ENCODE assay signal across 25 mouse cellular contexts in genomic region chr9:47506876-47507275, GRCm38 (mm10). TPM values are rescaled to one million over a fixed set of nuclear protein-coding genes. Genes with fewer than 3 reads are reported as not detected.
A peak's percentile ranks its signal among the peaks of the same experiment; 100 is the strongest.
DNase-seq lines count a peak whose midpoint lies in the region; ATAC-seq lines count a peak whose summit lies in the region.
"Had no signal": no experiment of that assay in that cellular context is flagged by ENCODE, and none has a peak within 500 bp of the region (broad histone marks: within the 10 kb centered on the region; RNA-seq: fewer than 3 reads in every experiment).

No protein-coding gene starts in this region.

- ATAC-seq in neural tube, embryonic 13.5 days (ENCODE audit: low read depth): no peak
- ATAC-seq: forebrain, embryonic 13.5 days; forebrain, embryonic 16.5 days; hindbrain, embryonic 16.5 days; inflammation-experienced regulatory T-cells, adult 6 months; intestine, embryonic 16.5 days; Patski had no signal

- no peak overlapping the region for H3K4me2 ChIP-seq in neural tube, embryonic 13.5 days
- H3K4me2 ChIP-seq: forebrain, embryonic 13.5 days; heart, embryonic 11.5 days; hindbrain, embryonic 12.5 days had no signal

- no peak overlapping the region for H3K4me3 ChIP-seq in neural tube, embryonic 13.5 days
- H3K4me3 ChIP-seq: forebrain, embryonic 10.5 days; forebrain, embryonic 13.5 days; gastrocnemius, adult 2 months; hindbrain, embryonic 12.5 days had no signal

- H3K27ac ChIP-seq in neural tube, embryonic 13.5 days (replicated peaks): peak overlapping the region; percentile 33; the same call in 1 of the 2 replicates
- H3K27ac ChIP-seq: forebrain, embryonic 10.5 days; forebrain, embryonic 13.5 days; gastrocnemius, adult 2 months; hindbrain, embryonic 12.5 days had no signal

- H3K9ac ChIP-seq in neural tube, embryonic 13.5 days: no peak overlapping the region
- H3K9ac ChIP-seq: forebrain, embryonic 13.5 days; hindbrain, embryonic 12.5 days had no signal

- 87% methylated on average over 17 of the region's 17 CpGs for WGBS in neural tube, embryonic 13.5 days

- no peaks in the 10 kb centered on the region for H3K27me3 ChIP-seq in neural tube, embryonic 13.5 days
- H3K27me3 ChIP-seq: CH12.LX; forebrain, embryonic 13.5 days; hindbrain, embryonic 12.5 days had no signal

- peaks cover 20% of the 10 kb centered on the region for H3K4me1 ChIP-seq in neural tube, embryonic 13.5 days (replicated peaks)

- peak; percentile 46 for DNase-seq in adrenal gland, adult 2 months
- no peak for DNase-seq in adrenal gland, adult 8-10 months
- DNase-seq in neural tube, embryonic 10.5 days (ENCODE audit: extremely low spot score, low spot score): no peak
- peak; percentile 38 to 53 for DNase-seq in adrenal gland, postnatal 36 days
- DNase-seq in cerebellum, postnatal 14 days: no peak
- DNase-seq: B cell, adult 2 months; cerebellum, adult 11-12 months; cerebellum, adult 8-10 months; cerebellum, postnatal 10 days; gastrocnemius, adult 2 months; gastrocnemius, postnatal 14 days; heart, adult 11 months; kidney, adult 2 months had no signal

- H3K9me3 ChIP-seq in neural tube, embryonic 13.5 days: no peaks in the 10 kb centered on the region
- H3K9me3 ChIP-seq: forebrain, embryonic 10.5 days; forebrain, embryonic 13.5 days; hindbrain, embryonic 12.5 days had no signal

- no peaks in the 10 kb centered on the region for H3K36me3 ChIP-seq in neural tube, embryonic 13.5 days
- H3K36me3 ChIP-seq: forebrain, embryonic 10.5 days; G1E; hindbrain, embryonic 12.5 days had no signal

RNA-seq across cellular contexts. Expression of gene Cadm1, which starts 23.1 kb away (rescaled TPM):
- 10 to 100 TPM; 33.5 to 47.7 TPM for total RNA-seq in adrenal gland, adult 2 months (2021)
- polyA plus RNA-seq in adrenal gland, adult 2 months (2012; rRNA removed): 6.6 and 7.3 TPM in 2 replicates
- total RNA-seq in adrenal gland, adult 8-10 months (2022): 10 to 100 TPM; 38.4 to 69.9 (median 49.7) TPM
- polyA plus RNA-seq in neural tube, embryonic 13.5 days (2015; fragmentation: Nextera tagmentation; extraction: Ambion mirVana): 155 and 157 TPM in 2 replicates
- total RNA-seq in adrenal gland, postnatal 36 days (2021): 10 to 100 TPM; 31.6 to 38.0 TPM
- total RNA-seq: CH12.LX had no signal
- polyA plus RNA-seq: G1E had no signal

Comparison
In these comparisons a context has a peak if more than half of its experiments do, and no peak if none do; other contexts are left out.
1. DNase-seq: peak in adrenal gland, adult 2 months (single experiment) and adrenal gland, postnatal 36 days (2 of 2); none in adrenal gland, adult 8-10 months (single experiment), neural tube, embryonic 10.5 days (single experiment) and cerebellum, postnatal 14 days (0 of 2).